ENCODE assay signal across 20 mouse cellular contexts in the genomic region with DNA sequence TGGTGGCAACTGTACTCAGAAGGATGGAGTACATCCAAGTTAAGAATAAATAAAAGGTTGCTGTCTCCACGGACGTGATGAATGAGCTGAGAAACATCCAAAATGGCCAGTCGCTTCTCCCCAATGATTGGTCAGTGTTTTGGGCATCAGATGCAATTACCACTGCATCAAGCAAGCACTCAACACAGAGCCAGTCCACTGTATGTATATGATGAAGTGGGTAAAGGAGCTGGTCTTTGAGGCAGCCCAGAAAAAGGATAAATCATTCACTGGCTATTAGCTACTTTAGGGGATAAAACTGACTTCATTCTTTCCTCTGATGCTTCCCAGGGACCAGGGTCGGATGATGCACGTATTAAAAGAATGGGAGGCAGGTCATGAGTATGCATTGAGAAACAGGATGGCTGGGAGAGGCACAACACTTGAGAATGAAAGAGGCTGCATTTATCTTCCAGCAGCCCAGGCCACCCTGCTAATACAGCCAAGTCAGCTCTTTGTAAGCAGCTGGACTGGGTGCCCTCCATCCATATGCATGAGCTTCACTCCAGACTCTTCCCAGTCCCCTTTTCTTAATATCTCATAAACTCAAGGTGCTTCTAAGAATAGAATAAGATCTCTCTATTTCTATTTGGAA.
DNase-seq lines count a peak whose midpoint lies in the region; ATAC-seq and TF ChIP-seq lines count a peak whose summit lies in the region.
"Had no signal": no experiment of that assay in that cellular context is flagged by ENCODE, and none has a peak within 500 bp of the region (broad histone marks: within the 10 kb centered on the region; RNA-seq: fewer than 3 reads in every experiment).

No protein-coding gene starts in this region.

- no peaks in the 10 kb centered on the region for H3K27me3 ChIP-seq in hindbrain, embryonic 10.5 days (ENCODE audit: insufficient read depth, poor library complexity, severe bottlenecking)
- H3K27me3 ChIP-seq in hindbrain, postnatal 0 days (ENCODE audit: insufficient read depth, low read length) = no peaks in the 10 kb centered on the region
- H3K27me3 ChIP-seq in neural tube, embryonic 13.5 days = no peaks in the 10 kb centered on the region
- H3K27me3 ChIP-seq: embryonic facial prominence, embryonic 13.5 days; heart, embryonic 13.5 days; intestine, embryonic 15.5 days; limb, embryonic 12.5 days; liver, embryonic 12.5 days had no signal

- no peak for ATAC-seq in hindbrain, postnatal 0 days
- ATAC-seq in neural tube, embryonic 13.5 days (ENCODE audit: low read depth) = peak; percentile 71; the same call in 1 of the 2 replicates
- ATAC-seq: intestine, embryonic 15.5 days; liver, embryonic 12.5 days had no signal

- no peak overlapping the region for H3K9ac ChIP-seq in hindbrain, postnatal 0 days (replicated peaks; ENCODE audit: low read length)
- no peak overlapping the region for H3K9ac ChIP-seq in neural tube, embryonic 13.5 days
- H3K9ac ChIP-seq: embryonic facial prominence, embryonic 13.5 days; heart, embryonic 13.5 days; intestine, embryonic 15.5 days; limb, embryonic 12.5 days; liver, embryonic 12.5 days; lung, embryonic 14.5 days had no signal

- DNase-seq in hindbrain, embryonic 10.5 days (ENCODE audit: low spot score) = peak; percentile 14
- no peak for DNase-seq in hindbrain, postnatal 0 days (ENCODE audit: low spot score)
- peak; percentile 19 for DNase-seq in embryo, embryonic 11 days
- DNase-seq in mesoderm, embryonic 11.5 days (ENCODE audit: low read depth, low spot score) = peak; percentile 22
- DNase-seq in right cerebral cortex, postnatal 14 days = no peak
- no peak for DNase-seq in cerebellum, adult 8-10 months
- DNase-seq: adrenal gland, postnatal 36 days; B cell, adult 2 months; cerebellum, adult 2 months; heart, adult 11 months; heart, postnatal 36 days; lung, embryonic 14.5 days; lung, postnatal 36 days had no signal

- H3K4me1 ChIP-seq in hindbrain, embryonic 10.5 days (replicated peaks) = peaks cover 7% of the 10 kb centered on the region
- no peaks in the 10 kb centered on the region for H3K4me1 ChIP-seq in hindbrain, postnatal 0 days (ENCODE audit: insufficient read depth, low read length)
- H3K4me1 ChIP-seq in neural tube, embryonic 13.5 days (replicated peaks) = peaks cover 7% of the 10 kb centered on the region
- H3K4me1 ChIP-seq: heart, embryonic 13.5 days; intestine, embryonic 15.5 days; limb, embryonic 12.5 days; liver, embryonic 12.5 days had no signal

- no peaks in the 10 kb centered on the region for H3K36me3 ChIP-seq in hindbrain, embryonic 10.5 days
- no peaks in the 10 kb centered on the region for H3K36me3 ChIP-seq in hindbrain, postnatal 0 days (ENCODE audit: insufficient read depth, low read length)
- H3K36me3 ChIP-seq in neural tube, embryonic 13.5 days = no peaks in the 10 kb centered on the region
- H3K36me3 ChIP-seq: embryonic facial prominence, embryonic 13.5 days; heart, embryonic 13.5 days; intestine, embryonic 15.5 days; limb, embryonic 12.5 days; liver, embryonic 12.5 days had no signal

- H3K4me2 ChIP-seq in hindbrain, postnatal 0 days (ENCODE audit: low read depth, low read length) = no peak overlapping the region
- H3K4me2 ChIP-seq in neural tube, embryonic 13.5 days = no peak overlapping the region
- H3K4me2 ChIP-seq: embryonic facial prominence, embryonic 13.5 days; heart, embryonic 13.5 days; intestine, embryonic 15.5 days; limb, embryonic 12.5 days; liver, embryonic 12.5 days; lung, embryonic 14.5 days had no signal

- 61% methylated on average over 5 of the region's 5 CpGs for WGBS in hindbrain, embryonic 10.5 days
- 25% methylated on average over 5 of the region's 5 CpGs for WGBS in hindbrain, postnatal 0 days
- 41% methylated on average over 5 of the region's 5 CpGs for WGBS in neural tube, embryonic 13.5 days

- no peak overlapping the region for H3K4me3 ChIP-seq in hindbrain, embryonic 10.5 days
- H3K4me3 ChIP-seq in hindbrain, postnatal 0 days (ENCODE audit: low read length) = no peak overlapping the region
- no peak overlapping the region for H3K4me3 ChIP-seq in neural tube, embryonic 13.5 days
- H3K4me3 ChIP-seq: embryonic facial prominence, embryonic 13.5 days; heart, embryonic 13.5 days; intestine, embryonic 15.5 days; limb, embryonic 12.5 days; liver, embryonic 12.5 days had no signal

- TF ChIP-seq CTCF in hindbrain, postnatal 0 days (IDR thresholded peaks at IDR 0.05; ENCODE audit: low read depth) = no peak

- peak overlapping the region; percentile 56 for H3K27ac ChIP-seq in hindbrain, embryonic 10.5 days
- H3K27ac ChIP-seq in hindbrain, postnatal 0 days = no peak overlapping the region
- H3K27ac ChIP-seq in neural tube, embryonic 13.5 days (replicated peaks) = no peak overlapping the region
- H3K27ac ChIP-seq: embryonic facial prominence, embryonic 13.5 days; heart, embryonic 13.5 days; intestine, embryonic 15.5 days; limb, embryonic 12.5 days; liver, embryonic 12.5 days; stomach, postnatal 0 days had no signal

- H3K9me3 ChIP-seq in hindbrain, embryonic 10.5 days = no peaks in the 10 kb centered on the region
- H3K9me3 ChIP-seq in hindbrain, postnatal 0 days (ENCODE audit: low read length) = no peaks in the 10 kb centered on the region
- H3K9me3 ChIP-seq in neural tube, embryonic 13.5 days = no peaks in the 10 kb centered on the region
- H3K9me3 ChIP-seq: embryonic facial prominence, embryonic 13.5 days; heart, embryonic 13.5 days; intestine, embryonic 15.5 days; limb, embryonic 12.5 days; liver, embryonic 12.5 days had no signal

Comparison
In these comparisons a context has a peak if more than half of its experiments do, and no peak if none do; other contexts are left out.
1. DNase-seq: peak in hindbrain, embryonic 10.5 days (single experiment), embryo, embryonic 11 days (single experiment) and mesoderm, embryonic 11.5 days (single experiment); none in hindbrain, postnatal 0 days (single experiment), right cerebral cortex, postnatal 14 days (single experiment) and cerebellum, adult 8-10 months (single experiment).